Mouse (Mus musculus): Measurements from ENCODE around the gene Ppdpf.

DNA sequence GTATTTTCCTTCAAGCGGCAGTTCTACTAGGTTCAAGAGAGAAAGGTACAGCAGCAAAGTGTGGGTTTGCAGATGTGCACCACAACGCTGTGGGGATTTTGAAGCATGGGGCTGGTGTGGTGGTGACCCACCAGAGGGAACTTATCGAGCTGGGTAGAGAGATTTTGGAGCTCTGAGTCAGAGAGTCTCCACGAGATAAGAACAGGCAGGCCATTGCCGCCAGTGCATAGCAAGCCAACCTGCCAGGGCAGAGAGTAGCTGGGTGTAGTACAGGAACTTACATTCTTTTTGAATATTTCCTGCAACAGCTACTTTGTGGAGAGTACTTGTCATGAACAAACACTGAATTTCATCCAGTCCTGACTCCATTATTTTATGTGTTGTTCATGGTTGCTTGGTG lies 8.6 kb upstream of the Ppdpf start:
- no peak for TF ChIP-seq CTCF (IDR thresholded peaks at IDR 0.05; ENCODE audit: extremely low read depth, insufficient read length, insufficient replicate concordance, low read depth, low read length)
- TF ChIP-seq POLR2A (IDR thresholded peaks at IDR 0.05; ENCODE audit: low read depth, low read length): no peak

Measured in small intestine, adult 2 months (tissue).